In the genomic region with DNA sequence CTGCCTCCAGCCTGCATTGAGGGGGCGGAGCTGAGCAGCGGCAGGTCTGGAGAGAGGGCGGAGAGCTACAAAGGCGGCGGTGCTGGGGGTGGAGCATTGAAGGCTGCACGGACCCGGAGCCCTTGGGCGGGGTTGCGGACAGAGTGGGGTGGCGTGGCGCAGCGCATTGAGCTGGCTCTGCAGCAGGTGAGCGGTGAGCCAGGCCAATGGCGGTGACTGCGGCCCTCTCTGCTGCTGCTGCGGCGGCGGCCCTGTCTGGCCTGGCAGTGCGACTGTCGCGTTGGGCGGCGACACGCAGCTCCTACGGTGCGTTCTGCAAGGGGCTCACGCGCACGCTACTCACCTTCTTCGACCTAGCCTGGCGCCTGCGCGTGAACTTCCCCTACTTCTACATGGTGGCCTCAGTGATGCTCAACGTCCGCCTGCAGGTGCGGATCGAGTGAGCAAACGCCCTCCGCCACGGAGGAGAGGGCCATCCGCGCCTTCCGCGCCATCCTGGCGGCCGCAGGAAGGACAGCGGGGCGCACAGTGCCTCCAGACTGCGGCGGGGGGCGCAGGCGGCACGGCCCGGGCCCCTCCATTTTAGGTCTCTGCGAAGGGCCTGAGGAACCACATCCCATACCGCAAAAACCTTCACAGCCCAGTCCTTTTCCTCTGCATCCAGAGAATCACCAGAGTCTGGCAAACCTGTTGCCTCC, we compare ENCODE assay signal across 9 mouse cellular contexts. TPM values are rescaled to one million over a fixed set of nuclear protein-coding genes. Genes with fewer than 3 reads are reported as not detected.
DNase-seq lines count a peak whose midpoint lies in the region; ATAC-seq and TF ChIP-seq lines count a peak whose summit lies in the region.
"Not testable (repeated sequence)": the region's sequence is repeated elsewhere in the genome, so short reads cannot be mapped to it uniquely, and the experiment has no call there.
"Had no signal": no experiment of that assay in that cellular context is flagged by ENCODE, and none has a peak within 500 bp of the region (broad histone marks: within the 10 kb centered on the region; RNA-seq: fewer than 3 reads in every experiment).

A gene (plus strand): TSS at position 156 of the 698 bp plus-strand sequence.

- peak within 1 kb of the TSS; percentile 84 for H3K4me3 ChIP-seq in ES-Bruce4 (ENCODE audit: low read depth, low read length)
- H3K4me3 ChIP-seq in forebrain, embryonic 15.5 days: peak within 1 kb of the TSS; percentile 53
- H3K4me3 ChIP-seq in hindbrain, embryonic 11.5 days (ENCODE audit: low read depth, low read length): peak within 1 kb of the TSS; percentile 37
- H3K4me3 ChIP-seq in liver, embryonic 16.5 days (ENCODE audit: low read depth, low read length): peak within 1 kb of the TSS; percentile 46
- peak within 1 kb of the TSS; percentile 49 for H3K4me3 ChIP-seq in neural tube, embryonic 13.5 days

- H3K27me3 ChIP-seq in ES-Bruce4 (ENCODE audit: control insufficient read depth, insufficient read depth, low read length, poor library complexity, severe bottlenecking); forebrain, embryonic 15.5 days; hindbrain, embryonic 11.5 days (ENCODE audit: control insufficient read depth, insufficient read depth, low read length); liver, embryonic 16.5 days (ENCODE audit: control insufficient read depth, insufficient read depth, low read depth, low read length); neural tube, embryonic 13.5 days: not testable (repeated sequence)

- not testable (repeated sequence) for H3K4me1 ChIP-seq in ES-Bruce4 (ENCODE audit: control insufficient read depth, insufficient read depth, low read length); forebrain, embryonic 15.5 days; hindbrain, embryonic 11.5 days (replicated peaks; ENCODE audit: control insufficient read depth, insufficient read depth, low read length); liver, embryonic 16.5 days (ENCODE audit: control insufficient read depth, low read depth, low read length); neural tube, embryonic 13.5 days (replicated peaks)

- peak; percentile 88 for ATAC-seq in forebrain, embryonic 15.5 days (replicated peaks)
- peak; percentile 84 for ATAC-seq in hindbrain, embryonic 11.5 days (ENCODE audit: low FRiP score)
- peak; percentile 84 for ATAC-seq in liver, embryonic 16.5 days (ENCODE audit: low read depth)
- peak; percentile 93 for ATAC-seq in neural tube, embryonic 13.5 days (ENCODE audit: low read depth)

- DNase-seq in cerebellum, adult 11-12 months: peak; percentile 80
- peak; percentile 43 for DNase-seq in hindbrain, embryonic 11.5 days (ENCODE audit: low spot score)
- peak; percentile 13 to 43 for DNase-seq in layer of hippocampus, adult 18-20 months (ENCODE audit: low spot score in 2 of 2)
- peak; percentile 64 for DNase-seq in testis, postnatal 10 days (ENCODE audit: low spot score)

- peak; percentile 54 for TF ChIP-seq POLR2A in ES-Bruce4 (IDR thresholded peaks at IDR 0.05; ENCODE audit: insufficient read depth, low read length)

- H3K9ac ChIP-seq in ES-Bruce4 (ENCODE audit: low read depth, poor library complexity, severe bottlenecking): peak within 1 kb of the TSS; percentile 64
- peak within 1 kb of the TSS; percentile 51 for H3K9ac ChIP-seq in forebrain, embryonic 15.5 days (replicated peaks)
- peak within 1 kb of the TSS; percentile 37 for H3K9ac ChIP-seq in hindbrain, embryonic 11.5 days (ENCODE audit: low read depth, low read length)
- H3K9ac ChIP-seq in liver, embryonic 16.5 days (ENCODE audit: low read depth, low read length): not testable (repeated sequence)
- peak within 1 kb of the TSS; percentile 63 for H3K9ac ChIP-seq in neural tube, embryonic 13.5 days

- WGBS in forebrain, embryonic 15.5 days: 31% methylated on average over 50 of the region's 56 CpGs
- 14% methylated on average over 38 of the region's 56 CpGs for WGBS in hindbrain, embryonic 11.5 days
- 16% methylated on average over 50 of the region's 56 CpGs for WGBS in liver, embryonic 16.5 days (ENCODE audit: insufficient replicate concordance)
- 15% methylated on average over 47 of the region's 56 CpGs for WGBS in neural tube, embryonic 13.5 days

- not testable (repeated sequence) for H3K36me3 ChIP-seq in ES-Bruce4 (ENCODE audit: control insufficient read depth, insufficient read depth, low read length, poor library complexity, severe bottlenecking); forebrain, embryonic 15.5 days; hindbrain, embryonic 11.5 days (ENCODE audit: control insufficient read depth, insufficient read depth, low read length); liver, embryonic 16.5 days (ENCODE audit: control insufficient read depth, insufficient read depth); neural tube, embryonic 13.5 days

- H3K9me3 ChIP-seq in ES-Bruce4 (replicated peaks; ENCODE audit: control insufficient read depth, insufficient read depth, low read length, poor library complexity, severe bottlenecking); forebrain, embryonic 15.5 days; hindbrain, embryonic 11.5 days (ENCODE audit: control insufficient read depth, low read length); liver, embryonic 16.5 days (replicated peaks; ENCODE audit: control insufficient read depth, low read length); neural tube, embryonic 13.5 days: not testable (repeated sequence)

- peak within 1 kb of the TSS; percentile 60 for H3K4me2 ChIP-seq in forebrain, embryonic 15.5 days (replicated peaks)
- H3K4me2 ChIP-seq in hindbrain, embryonic 11.5 days (replicated peaks; ENCODE audit: low read depth, low read length): peak within 1 kb of the TSS; percentile 51
- peak within 1 kb of the TSS; percentile 54 for H3K4me2 ChIP-seq in liver, embryonic 16.5 days (ENCODE audit: low read depth, low read length)
- peak within 1 kb of the TSS; percentile 60 for H3K4me2 ChIP-seq in neural tube, embryonic 13.5 days

- TF ChIP-seq CTCF in ES-Bruce4 (IDR thresholded peaks at IDR 0.05; ENCODE audit: low read depth, low read length): not testable (repeated sequence)

- TF ChIP-seq EP300 in ES-Bruce4 (IDR thresholded peaks at IDR 0.05; ENCODE audit: insufficient read depth, low read depth, low read length): not testable (repeated sequence)

- not testable (repeated sequence) for H3K27ac ChIP-seq in ES-Bruce4 (ENCODE audit: insufficient read depth, low read length); hindbrain, embryonic 11.5 days (ENCODE audit: low read depth, low read length); liver, embryonic 16.5 days (ENCODE audit: low read length); neural tube, embryonic 13.5 days (replicated peaks)
- H3K27ac ChIP-seq in forebrain, embryonic 15.5 days (replicated peaks): peak within 1 kb of the TSS; percentile 31; the same call in 1 of the 2 replicates

RNA-seq across cellular contexts. Expression of the gene that starts here (rescaled TPM):
- 3.3 and 3.5 TPM in 2 replicates for polyA plus RNA-seq in ES-Bruce4 (2011; ENCODE audit: insufficient read depth, insufficient read length, low read depth, missing spikeins)
- 15.6 and 18.8 TPM in 2 replicates for polyA plus RNA-seq in forebrain, embryonic 15.5 days (2015; fragmentation: Nextera tagmentation; extraction: Ambion mirVana)
- polyA plus RNA-seq in hindbrain, embryonic 11.5 days (2014; fragmentation: Nextera tagmentation; extraction: Ambion mirVana): 3.3 and 3.5 TPM in 2 replicates
- total RNA-seq in layer of hippocampus, adult 18-20 months (2021): 10 to 100 TPM; 14.4 to 17.9 TPM
- 0.32 and 0.45 TPM in 2 replicates for polyA plus RNA-seq in liver, embryonic 16.5 days (2015; fragmentation: Nextera tagmentation; extraction: Ambion mirVana)
- polyA plus RNA-seq in neural tube, embryonic 13.5 days (2015; fragmentation: Nextera tagmentation; extraction: Ambion mirVana): 19.2 and 20.1 TPM in 2 replicates
- total RNA-seq: MEL had no signal

Comparison
In these comparisons a context has a peak if more than half of its experiments do, and no peak if none do; other contexts are left out.
1. Peak in ATAC-seq, H3K4me3 ChIP-seq and H3K4me2 ChIP-seq in liver, embryonic 16.5 days; RNA of the gene not detected or under 1 TPM.
2. DNase-seq: peak in every context shown above with its lines; median percentile 80 in cerebellum, adult 11-12 months; 64 in testis, postnatal 10 days; 43 in hindbrain, embryonic 11.5 days; 28 in layer of hippocampus, adult 18-20 months.